Mouse (Mus musculus) heart, adult 2 months (tissue): ENCODE measurements around the gene Psmc3ip. TPM values are rescaled to one million over a fixed set of nuclear protein-coding genes. Genes with fewer than 3 reads are reported as not detected.

Source experiments
- DNase-seq, 2 experiments: peaks; one replicate each; pipeline ENCODE4 v3.0.0; 2021
- H3K27ac ChIP-seq: fragments of 200-600 bp; 2 replicates; pipeline ENCODE4 v1.8.1; 2022
- H3K27me3 ChIP-seq: fragments of 200-500 bp; 2 replicates; pipeline ENCODE4 v1.6.1; 2012; ENCODE audit warnings: mild to moderate bottlenecking, low read length, inconsistent platforms, mixed read lengths; ENCODE audit not compliant: control insufficient read depth, insufficient read depth
- H3K36me3 ChIP-seq: fragments of 200-500 bp; 2 replicates; pipeline ENCODE4 v1.6.1; 2012; ENCODE audit warnings: low read length, inconsistent platforms; ENCODE audit not compliant: control insufficient read depth, insufficient read depth
- H3K4me1 ChIP-seq: fragments of 200-500 bp; 2 replicates; pipeline ENCODE4 v1.6.1; 2011; ENCODE audit warnings: low read length; ENCODE audit not compliant: control insufficient read depth, insufficient read depth
- H3K4me3 ChIP-seq: fragments of 200-600 bp; 2 replicates; pipeline ENCODE4 v1.8.1; 2022
- H3K79me2 ChIP-seq: fragments of 200-500 bp; replicated peaks from 2 replicates; pipeline ENCODE4 v1.6.1; 2012; ENCODE audit warnings: mild to moderate bottlenecking, inconsistent platforms, low read length, moderate library complexity, mixed read lengths; ENCODE audit not compliant: control insufficient read depth, insufficient read depth
- H3K9ac ChIP-seq: fragments of 200-500 bp; 2 replicates; pipeline ENCODE4 v1.6.1; 2012; ENCODE audit warnings: low read depth, mild to moderate bottlenecking, control low read depth, inconsistent platforms, low read length, mixed read lengths
- CTCF ChIP-seq: fragments of 200-600 bp; IDR thresholded peaks from 2 replicates; pipeline ENCODE4 v1.8.1; 2022; ENCODE audit warnings: antibody characterized with exemption, mild to moderate bottlenecking, moderate library complexity
- EP300 ChIP-seq: fragments of 200-500 bp; IDR thresholded peaks from 2 replicates; pipeline ENCODE4 v1.6.1; 2011; ENCODE audit warnings: low read depth, low read length, control low read depth; ENCODE audit not compliant: insufficient read depth
- POLR2A ChIP-seq: fragments of 200-500 bp; IDR thresholded peaks from 2 replicates; pipeline ENCODE4 v1.6.1; 2011; ENCODE audit warnings: mild to moderate bottlenecking, low read depth, low read length, control low read depth; ENCODE audit not compliant: insufficient read depth
- WGBS: fragments of 180-500 bp; shearing (Covaris S2); methylation state at CpG from one replicate; pipeline ENCODE4 v1.1.7; 2018; 5-methylcytosine and 5-hydroxymethylcytosine counted together
- intact Hi-C: fragments of 180-260 bp; cut with DNase I; formaldehyde crosslinking; loops from one replicate; pipeline ENCODE4 v1.15.1; 2025
- polyA plus RNA-seq: library from polyadenylated mRNA; depleted of rRNA; stranded (reverse); fragments of >200 nt; gene quantifications from 2 replicates; pipeline ENCODE4 v1.2.3, GENCODE M21; 2012
- total RNA-seq, 2 experiments: library from RNA; stranded (reverse); gene quantifications; 2 replicates each; pipeline ENCODE4 v1.2.3; 2021

Psmc3ip gene
- total and polyA plus RNA-seq, 3 experiments, result 1.1 to 2.7 (median 1.6) TPM

DNA sequence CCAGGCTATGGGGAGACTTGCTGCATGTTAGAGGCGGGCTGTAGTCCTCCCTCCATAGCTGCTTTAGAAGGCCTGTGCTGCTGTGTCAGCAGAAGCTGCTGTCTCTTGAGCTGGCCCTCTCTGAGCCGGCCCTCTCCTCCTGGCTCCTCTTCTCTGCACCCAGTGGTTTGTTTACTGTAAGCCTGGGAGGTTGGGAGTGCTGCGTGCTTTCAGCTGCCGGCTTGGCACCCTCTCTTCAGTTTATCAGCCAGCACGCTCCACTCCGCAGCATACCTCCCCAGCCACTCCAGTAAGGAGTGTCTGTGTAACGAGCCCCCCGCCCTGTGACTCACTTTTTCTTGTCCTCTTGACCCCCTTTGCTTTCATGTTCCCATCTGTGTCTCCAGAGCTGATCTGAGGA, 38.4 kb downstream of the Psmc3ip start:
- H3K27me3 ChIP-seq, result no peaks in the 10 kb centered on the region
- no peak overlapping the region for H3K9ac ChIP-seq
- no peak for TF ChIP-seq CTCF
- no peak for TF ChIP-seq EP300
- TF ChIP-seq POLR2A, result no peak
- WGBS, result 31% methylated on average over 8 of the region's 8 CpGs
- no peaks in the 10 kb centered on the region for H3K79me2 ChIP-seq
- intact Hi-C loops, result loop anchor here (2.0 kb wide), 1 partner anchor 48 kb away; the partner anchor contains the start of gene Atp6v0a1
- peak overlapping the region; percentile 66 for H3K27ac ChIP-seq
- peaks cover 12% of the 10 kb centered on the region; the same call in 1 of the 2 replicates for H3K36me3 ChIP-seq
- peaks cover 39% of the 10 kb centered on the region for H3K4me1 ChIP-seq
- H3K4me3 ChIP-seq, result no peak overlapping the region
- peak; percentile 61 to 78 for DNase-seq

DNA sequence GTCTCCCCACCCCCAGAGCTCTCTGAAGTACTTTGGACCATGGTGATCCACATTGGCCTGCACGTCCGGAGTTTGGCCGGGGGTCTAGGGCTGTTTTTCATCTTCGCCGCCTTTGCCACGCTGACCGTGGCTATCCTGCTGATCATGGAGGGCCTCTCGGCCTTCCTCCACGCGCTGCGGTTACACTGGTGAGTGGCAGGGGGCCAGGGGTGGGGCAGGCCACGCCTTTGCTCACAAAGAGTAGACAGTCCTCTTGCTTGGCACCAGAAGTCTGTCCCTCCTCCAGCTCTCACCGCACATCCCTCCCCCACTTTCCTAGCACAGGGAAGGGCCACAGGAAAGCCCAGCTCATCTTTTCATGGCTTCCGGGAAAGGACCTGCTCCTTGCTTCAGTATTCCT, 39.8 kb downstream of the Psmc3ip start:
- H3K9ac ChIP-seq, result no peak overlapping the region
- 55% methylated on average over 14 of the region's 14 CpGs for WGBS

DNA sequence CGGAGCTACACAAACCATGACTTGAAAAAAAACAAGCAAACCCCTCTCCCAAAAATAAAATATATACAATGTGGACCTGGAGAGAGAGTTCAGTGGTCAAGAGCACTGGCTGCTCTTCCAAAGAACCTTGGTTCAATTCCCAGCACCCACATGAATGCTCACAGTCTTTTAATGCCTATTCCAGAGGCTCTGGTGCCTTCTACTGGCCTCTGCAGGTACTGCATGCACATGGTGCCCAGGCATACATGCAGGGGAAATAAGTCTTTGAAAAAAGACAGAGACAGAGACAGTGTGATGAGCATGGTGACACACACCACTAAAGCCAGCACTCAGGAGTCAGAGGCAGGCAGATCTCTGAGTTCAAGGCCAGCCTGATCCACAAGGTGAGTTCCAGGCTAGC, 41.3 kb downstream of the Psmc3ip start:
- peaks cover 19% of the 10 kb centered on the region for H3K4me1 ChIP-seq
- no peak overlapping the region for H3K4me3 ChIP-seq
- DNase-seq, result peak in 1 of 2 experiments; percentile 31
- no peaks in the 10 kb centered on the region for H3K79me2 ChIP-seq
- H3K9ac ChIP-seq, result no peak overlapping the region
- H3K27me3 ChIP-seq, result no peaks in the 10 kb centered on the region
- no peak overlapping the region; the same call in 1 of the 2 replicates for H3K27ac ChIP-seq
- H3K36me3 ChIP-seq, result peaks cover 2% of the 10 kb centered on the region; the same call in 1 of the 2 replicates
- intact Hi-C loops, result loop anchor here (2.0 kb wide), 1 partner anchor 13 kb away; no protein-coding TSS in a partner anchor
- WGBS, result 100% methylated on average over 1 of the region's 1 CpGs
- TF ChIP-seq CTCF, result peak; percentile 65
- TF ChIP-seq POLR2A, result no peak

More for the DNA sequence above, 39.8 kb downstream of the Psmc3ip start:
- H3K36me3 ChIP-seq, result peaks cover 10% of the 10 kb centered on the region; the same call in 1 of the 2 replicates
- no peak overlapping the region for H3K4me3 ChIP-seq
- H3K4me1 ChIP-seq, result peaks cover 29% of the 10 kb centered on the region
- intact Hi-C loops, result loop anchor here (2.0 kb wide), 1 partner anchor 15 kb away; no protein-coding TSS in a partner anchor
- no peaks in the 10 kb centered on the region for H3K27me3 ChIP-seq
- no peak overlapping the region for H3K27ac ChIP-seq
- no peaks in the 10 kb centered on the region for H3K79me2 ChIP-seq
- no peak for TF ChIP-seq POLR2A
- TF ChIP-seq EP300, result no peak
- TF ChIP-seq CTCF, result no peak
- DNase-seq, result peak in 1 of 2 experiments; percentile 23

DNA sequence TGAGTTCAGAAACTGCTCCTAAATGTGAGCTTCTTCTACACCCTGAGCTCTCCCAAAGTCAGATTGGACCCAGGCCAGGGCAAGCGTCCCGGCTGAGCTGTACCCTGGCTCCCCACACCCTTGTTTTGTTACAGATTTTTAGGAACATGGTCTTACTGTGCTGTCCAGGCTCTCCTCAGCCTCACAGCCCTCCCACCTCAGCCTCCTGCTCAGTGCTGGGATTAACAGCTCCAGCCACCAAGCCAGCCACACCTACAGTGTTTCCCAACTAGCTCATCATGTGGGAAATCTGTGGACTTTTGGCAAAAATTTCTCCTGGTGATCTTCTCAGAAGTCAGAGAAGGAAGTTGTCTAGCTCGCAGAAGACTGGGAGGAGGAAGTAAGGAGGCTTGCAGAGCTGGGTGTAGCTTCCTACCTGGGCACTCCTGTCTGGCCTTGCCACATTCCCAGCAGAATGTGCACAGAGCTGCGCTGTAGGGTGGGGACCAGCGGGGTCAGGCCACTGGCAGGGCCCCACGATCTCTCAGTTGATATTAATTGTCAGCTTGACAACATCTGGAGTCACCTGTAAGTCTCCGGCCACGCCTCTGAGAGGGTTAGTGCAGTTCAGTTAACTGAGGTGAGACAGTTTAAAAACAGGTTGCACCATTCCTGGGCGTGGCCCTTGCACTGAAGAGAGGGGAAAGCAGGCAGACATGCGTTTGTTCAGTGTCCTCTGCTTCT, 42.3 kb downstream of the Psmc3ip start:
- no peaks in the 10 kb centered on the region for H3K36me3 ChIP-seq
- H3K9ac ChIP-seq, result no peak overlapping the region
- DNase-seq, result peak; percentile 73
- intact Hi-C loops, result no loop called here
- TF ChIP-seq CTCF (no peak), EP300 (no peak), POLR2A (no peak)
- peaks cover 16% of the 10 kb centered on the region for H3K4me1 ChIP-seq
- no peaks in the 10 kb centered on the region for H3K79me2 ChIP-seq
- H3K4me3 ChIP-seq, result no peak overlapping the region
- peak overlapping the region; percentile 58 for H3K27ac ChIP-seq
- no peaks in the 10 kb centered on the region for H3K27me3 ChIP-seq
- 62% methylated on average over 10 of the region's 10 CpGs for WGBS

DNA sequence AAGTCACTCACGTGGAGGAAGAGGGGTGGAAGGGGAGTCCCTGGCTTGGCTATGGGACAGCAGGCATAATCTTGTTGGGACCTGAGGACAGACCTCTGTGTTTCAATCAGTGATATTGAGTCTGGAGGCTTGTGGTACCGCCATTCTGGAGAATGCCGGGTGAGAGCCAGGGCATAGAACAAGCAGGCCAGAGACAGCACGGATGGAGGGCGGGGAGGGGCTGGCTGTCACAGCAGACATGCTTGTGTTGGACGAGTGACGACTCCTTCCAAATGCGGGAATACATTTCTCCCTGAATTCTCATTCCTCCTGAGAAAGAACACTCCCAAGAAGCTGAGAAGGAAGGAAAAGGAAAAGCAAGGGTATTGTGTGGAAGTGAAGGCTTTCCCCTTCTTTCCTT, 43.6 kb downstream of the Psmc3ip start:
- intact Hi-C loops, result no loop called here
- no peaks in the 10 kb centered on the region for H3K27me3 ChIP-seq
- H3K36me3 ChIP-seq, result no peaks in the 10 kb centered on the region
- H3K27ac ChIP-seq, result peak overlapping the region; percentile 11
- no peak overlapping the region for H3K4me3 ChIP-seq
- WGBS, result 66% methylated on average over 8 of the region's 8 CpGs
- H3K79me2 ChIP-seq, result no peaks in the 10 kb centered on the region
- TF ChIP-seq EP300, result no peak
- TF ChIP-seq CTCF, result no peak
- no peak for TF ChIP-seq POLR2A
- no peak overlapping the region for H3K9ac ChIP-seq
- H3K4me1 ChIP-seq, result peaks cover 7% of the 10 kb centered on the region
- no peak for DNase-seq

DNA sequence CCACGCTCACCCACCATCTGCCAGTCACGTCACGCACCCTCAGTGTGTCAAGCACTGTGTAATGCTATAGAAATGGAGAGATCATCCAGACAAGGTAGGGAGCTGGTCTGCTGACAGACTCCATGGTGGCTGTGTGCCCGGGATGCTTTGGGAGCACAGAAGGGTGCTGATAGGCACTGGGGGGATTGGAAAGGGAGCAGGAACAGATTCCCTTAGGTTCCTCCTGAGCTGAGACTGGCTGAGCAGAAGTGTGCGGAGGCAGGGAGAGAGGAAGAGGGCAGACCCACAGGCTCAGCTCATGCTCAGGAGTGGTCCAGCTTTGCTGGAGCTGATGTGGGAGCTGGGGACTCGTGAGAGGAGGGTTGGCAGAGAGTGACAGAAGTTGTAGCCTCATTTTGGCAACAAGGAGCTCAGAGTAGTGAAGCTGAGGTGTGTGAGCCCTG, 44.2 kb downstream of the Psmc3ip start:
- Histone ChIP-seq H3K79me2 (no peaks in the 10 kb centered on the region), H3K9ac (no peak overlapping the region), H3K27me3 (no peaks in the 10 kb centered on the region), H3K4me3 (no peak overlapping the region), H3K4me1 (peaks cover 7% of the 10 kb centered on the region), H3K27ac (no peak overlapping the region; the same call in 1 of the 2 replicates), H3K36me3 (peaks cover 1% of the 10 kb centered on the region)
- no peak for DNase-seq
- TF ChIP-seq CTCF (no peak), POLR2A (no peak), EP300 (no peak)
- 74% methylated on average over 6 of the region's 6 CpGs for whole genome bisulfite sequencing
- intact Hi-C loops, result no loop called here
